Mouse (Mus musculus) naive thymus-derived CD4-positive, alpha-beta T cell, adult 2 months (primary cell): ENCODE measurements around the gene Ckm.
A peak's percentile ranks its signal among the peaks of the same experiment; 100 is the strongest.

Source experiments
- DNase-seq: peaks from one replicate; pipeline ENCODE4 v3.0.0-alpha.2; 2011; ENCODE audit warnings: low read depth

Gene Ckm

GRCm38 (mm10) chr7:19432475-19432874 lies 27.9 kb downstream of the Ckm start:
- DNase-seq = no peak

- DNase-seq = no peak
Observed at GRCm38 (mm10) chr7:19436276-19436675, 31.7 kb downstream of the Ckm start.

GRCm38 (mm10) chr7:19437048-19437447 lies 32.5 kb downstream of the Ckm start:
- DNase-seq = no peak

GRCm38 (mm10) chr7:19441448-19442091 lies 37.0 kb downstream of the Ckm start:
- no peak for DNase-seq

GRCm38 (mm10) chr7:19443344-19443743 lies 38.8 kb downstream of the Ckm start:
- peak; percentile 84 for DNase-seq

GRCm38 (mm10) chr7:19444801-19445200 lies 40.2 kb downstream of the Ckm start:
- no peak for DNase-seq

- no peak for DNase-seq
Observed at GRCm38 (mm10) chr7:19447689-19448088, 43.1 kb downstream of the Ckm start.

GRCm38 (mm10) chr7:19449165-19449564 lies 44.6 kb downstream of the Ckm start:
- DNase-seq = no peak

GRCm38 (mm10) chr7:19455186-19455585 lies 50.6 kb downstream of the Ckm start:
- DNase-seq = no peak

GRCm38 (mm10) chr7:19455819-19456495 lies 51.4 kb downstream of the Ckm start:
- DNase-seq = no peak

GRCm38 (mm10) chr7:19456628-19457027 lies 52.1 kb downstream of the Ckm start:
- DNase-seq = no peak

- DNase-seq = no peak
Observed at GRCm38 (mm10) chr7:19457414-19458071, 53.0 kb downstream of the Ckm start.

GRCm38 (mm10) chr7:19458072-19458486 lies 53.5 kb downstream of the Ckm start:
- peak; percentile 70 for DNase-seq

GRCm38 (mm10) chr7:19458591-19459111 lies 54.1 kb downstream of the Ckm start, which contains the start of gene Mark4:
Mark4 (minus strand) TSS chr7:19458821.
- DNase-seq = peak; percentile 85

GRCm38 (mm10) chr7:19459144-19459870 lies 54.7 kb downstream of the Ckm start:
- peak; percentile 29 for DNase-seq

GRCm38 (mm10) chr7:19460500-19460899 lies 55.9 kb downstream of the Ckm start:
- DNase-seq = no peak

GRCm38 (mm10) chr7:19461488-19461887 lies 56.9 kb downstream of the Ckm start:
- DNase-seq = peak; percentile 87

GRCm38 (mm10) chr7:19462443-19462842 lies 57.9 kb downstream of the Ckm start:
- DNase-seq = no peak

- no peak for DNase-seq
Observed at GRCm38 (mm10) chr7:19462884-19463381, 58.4 kb downstream of the Ckm start, which contains the start of gene Exoc3l2. Exoc3l2 (plus strand) TSS chr7:19463331.

- DNase-seq = no peak
Observed at GRCm38 (mm10) chr7:19464367-19465307, 60.1 kb downstream of the Ckm start.
